Mouse (Mus musculus): ENCODE data around the gene Grip2.

The Grip2 gene

DNA sequence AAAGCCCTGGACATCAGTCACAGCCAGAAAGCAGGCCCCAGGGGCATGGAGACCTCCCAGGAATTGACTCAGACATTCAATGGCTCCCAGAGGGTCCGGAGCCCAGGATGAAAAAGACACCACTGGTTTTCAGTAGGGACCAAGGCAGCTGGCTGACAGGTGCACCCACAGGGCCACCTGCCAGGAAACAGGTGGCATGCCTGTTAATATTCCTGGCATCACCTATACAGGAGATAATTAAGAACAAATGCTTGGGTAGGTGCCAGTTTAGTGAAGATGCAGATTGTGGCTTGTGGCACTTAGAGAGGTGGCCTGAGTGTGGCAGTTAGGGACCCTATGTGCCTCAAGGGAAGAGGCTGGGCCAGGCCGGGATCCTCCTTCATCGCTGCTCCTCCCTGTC, 13.4 kb downstream of the Grip2 start:
- Histone ChIP-seq H3K27me3 (ENCODE audit: control insufficient read depth, insufficient read depth, low read length, poor library complexity, severe bottlenecking) (no peaks in the 10 kb centered on the region), H3K36me3 (ENCODE audit: control insufficient read depth, insufficient read depth, low read length, poor library complexity, severe bottlenecking) (no peaks in the 10 kb centered on the region)
- no peak for DNase-seq (ENCODE audit: low read depth, low spot score)

DNA sequence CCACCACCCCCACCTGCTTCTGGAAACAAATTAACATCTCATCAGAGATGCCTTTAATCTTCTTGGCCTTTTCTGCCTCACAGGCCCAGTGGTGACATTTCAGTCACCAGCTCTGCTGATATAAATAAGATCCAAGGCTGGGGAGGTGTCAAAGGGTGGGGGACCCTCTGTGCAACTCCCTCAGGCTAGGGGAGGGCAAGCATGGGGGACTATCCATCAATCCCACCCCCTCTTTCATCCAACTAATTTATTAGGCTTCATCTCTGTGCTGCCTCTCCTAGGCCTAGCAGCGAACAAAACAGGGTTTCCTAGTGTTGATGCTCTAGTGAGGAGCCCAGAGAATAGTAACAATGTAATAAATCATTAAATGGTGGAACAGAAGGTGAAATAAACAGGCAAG, 17.0 kb downstream of the Grip2 start:
- H3K27me3 ChIP-seq (ENCODE audit: control insufficient read depth, insufficient read depth, low read length, poor library complexity, severe bottlenecking) = no peaks in the 10 kb centered on the region; the same call in 1 of the 2 replicates
- no peak for DNase-seq (ENCODE audit: low read depth, low spot score)
- no peaks in the 10 kb centered on the region for H3K36me3 ChIP-seq (ENCODE audit: control insufficient read depth, insufficient read depth, low read length, poor library complexity, severe bottlenecking)

DNA sequence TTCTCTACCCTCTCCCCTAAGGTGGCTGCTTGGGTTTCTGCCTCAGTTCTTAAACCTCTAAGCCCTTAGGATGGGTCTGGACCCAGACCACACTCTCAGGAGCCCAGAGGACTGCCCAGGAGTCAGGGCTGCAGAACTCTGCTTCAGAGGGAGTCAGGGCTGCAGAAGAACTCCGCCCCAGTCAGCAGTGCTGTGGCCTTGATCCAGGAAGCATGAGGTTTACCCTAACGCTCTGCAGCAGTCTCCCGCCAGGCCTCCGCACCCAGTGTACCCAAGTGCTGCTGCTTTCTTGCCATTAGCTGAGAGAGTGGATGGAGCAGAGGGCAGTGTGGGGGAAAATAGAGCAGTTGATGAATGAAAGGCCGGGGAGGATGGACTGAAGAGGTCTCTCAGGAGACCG, 19.0 kb downstream of the Grip2 start:
- DNase-seq (ENCODE audit: low read depth, low spot score) = no peak
- H3K27me3 ChIP-seq (ENCODE audit: control insufficient read depth, insufficient read depth, low read length, poor library complexity, severe bottlenecking) = no peaks in the 10 kb centered on the region; the same call in 1 of the 2 replicates
- no peaks in the 10 kb centered on the region for H3K36me3 ChIP-seq (ENCODE audit: control insufficient read depth, insufficient read depth, low read length, poor library complexity, severe bottlenecking)

DNA sequence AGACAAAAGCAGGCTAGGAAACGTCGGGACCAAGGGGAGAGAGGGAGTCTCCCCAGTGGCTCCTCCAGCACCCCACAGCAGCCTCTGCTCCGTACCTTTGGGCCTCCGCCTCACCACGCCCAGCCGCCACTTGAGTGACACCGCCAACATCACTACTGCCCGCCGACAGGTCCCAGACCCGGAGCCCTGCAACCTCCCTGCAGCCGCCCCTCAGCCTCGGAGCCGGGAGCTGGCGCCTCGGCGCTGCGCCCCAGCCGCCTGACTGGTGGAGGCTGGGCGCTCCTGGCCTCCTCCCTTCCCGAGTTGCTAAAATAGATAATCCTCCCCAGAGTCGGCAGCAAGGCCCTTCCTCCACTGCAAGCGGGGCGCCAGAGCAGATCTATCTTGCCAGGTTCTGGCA, 19.9 kb downstream of the Grip2 start:
- DNase-seq (ENCODE audit: low read depth, low spot score) = no peak
- H3K27me3 ChIP-seq (ENCODE audit: control insufficient read depth, insufficient read depth, low read length, poor library complexity, severe bottlenecking) = no peaks in the 10 kb centered on the region; the same call in 1 of the 2 replicates
- no peaks in the 10 kb centered on the region for H3K36me3 ChIP-seq (ENCODE audit: control insufficient read depth, insufficient read depth, low read length, poor library complexity, severe bottlenecking)

DNA sequence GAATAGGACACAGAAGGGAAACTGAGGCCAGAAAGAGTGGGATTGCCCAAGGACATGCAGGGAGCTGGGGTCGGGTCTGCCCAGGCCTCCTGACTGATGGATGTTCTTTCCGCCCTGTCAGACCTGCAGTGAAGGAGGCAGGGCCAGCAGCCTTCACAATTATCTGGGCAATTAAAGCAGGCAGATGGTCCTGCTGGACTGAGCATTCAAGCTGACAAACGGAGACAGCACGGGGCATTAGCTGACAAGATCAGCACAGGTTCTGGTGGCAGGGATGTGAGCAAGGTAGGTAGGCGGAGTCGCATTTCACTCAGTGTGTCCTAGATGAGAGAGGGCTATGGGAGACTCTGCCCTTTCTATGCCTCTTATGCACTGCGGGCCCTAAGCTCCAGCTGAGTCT, 22.9 kb downstream of the Grip2 start:
- H3K27me3 ChIP-seq (ENCODE audit: control insufficient read depth, insufficient read depth, low read length, poor library complexity, severe bottlenecking) = no peaks in the 10 kb centered on the region; the same call in 1 of the 2 replicates
- H3K36me3 ChIP-seq (ENCODE audit: control insufficient read depth, insufficient read depth, low read length, poor library complexity, severe bottlenecking) = no peaks in the 10 kb centered on the region
- no peak for DNase-seq (ENCODE audit: low read depth, low spot score)

DNA sequence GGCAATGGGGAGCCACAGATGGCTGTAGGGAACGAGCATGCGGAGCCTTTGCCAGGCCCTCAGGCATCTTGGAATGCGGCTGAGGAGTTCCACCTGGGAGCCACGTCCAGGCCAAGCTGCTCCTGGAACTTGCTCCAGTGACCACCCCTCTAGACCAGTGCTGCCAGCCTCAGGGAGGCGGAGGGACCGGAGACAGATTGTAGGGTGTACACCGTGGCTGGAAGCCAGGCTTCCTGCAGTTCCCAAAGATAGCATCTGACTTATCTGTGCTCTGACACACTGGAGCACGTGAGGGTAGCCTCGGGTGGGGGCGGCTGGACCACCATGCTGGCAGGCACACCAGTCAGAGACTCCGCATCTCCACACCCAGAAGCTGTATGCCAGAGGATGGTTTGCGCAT, 28.6 kb downstream of the Grip2 start:
- Histone ChIP-seq H3K36me3 (ENCODE audit: control insufficient read depth, insufficient read depth, low read length, poor library complexity, severe bottlenecking) (no peaks in the 10 kb centered on the region), H3K27me3 (ENCODE audit: control insufficient read depth, insufficient read depth, low read length, poor library complexity, severe bottlenecking) (no peaks in the 10 kb centered on the region)
- no peak for DNase-seq (ENCODE audit: low read depth, low spot score)

DNA sequence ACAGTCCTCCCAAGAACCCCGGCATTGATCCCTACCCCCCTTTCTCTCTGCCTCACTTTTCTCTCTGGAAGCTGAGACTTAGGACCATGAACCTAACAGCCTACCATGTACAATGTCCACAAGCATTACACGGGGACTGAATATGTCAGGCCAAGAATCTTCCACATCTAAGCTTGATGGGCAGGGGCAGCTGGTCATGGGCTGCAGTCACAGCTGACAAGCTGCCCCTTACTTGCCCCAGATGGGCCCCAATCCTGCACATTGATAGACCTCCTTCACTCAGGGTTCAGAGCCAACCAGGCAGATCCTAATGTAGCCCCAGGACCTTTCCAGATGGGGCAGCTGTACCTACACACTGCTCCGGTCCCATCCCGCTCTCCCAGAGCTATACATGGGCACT, 30.3 kb downstream of the Grip2 start:
- Histone ChIP-seq H3K36me3 (ENCODE audit: control insufficient read depth, insufficient read depth, low read length, poor library complexity, severe bottlenecking) (no peaks in the 10 kb centered on the region), H3K27me3 (ENCODE audit: control insufficient read depth, insufficient read depth, low read length, poor library complexity, severe bottlenecking) (no peaks in the 10 kb centered on the region)
- no peak for DNase-seq (ENCODE audit: low read depth, low spot score)

DNA sequence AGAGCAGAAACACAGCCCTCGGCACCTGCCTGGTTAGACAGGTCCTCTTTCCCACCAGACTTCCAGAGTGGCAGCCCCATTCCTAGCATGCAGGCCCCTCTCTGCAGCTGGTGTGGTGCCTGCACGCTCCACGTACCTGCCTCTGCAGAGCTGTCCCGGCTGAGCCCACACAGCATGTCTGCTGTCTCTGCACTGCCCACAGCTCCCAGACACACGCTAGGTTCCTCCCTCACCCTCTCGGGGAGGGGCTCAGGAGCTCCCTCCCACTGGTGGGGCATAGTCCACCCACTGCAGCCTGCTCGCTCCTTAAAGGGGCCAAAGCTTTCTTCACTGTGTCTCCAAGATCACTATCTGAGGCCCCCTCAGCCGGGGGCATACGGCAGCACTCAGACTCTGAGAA, 31.0 kb downstream of the Grip2 start:
- no peak for DNase-seq (ENCODE audit: low read depth, low spot score)
- H3K27me3 ChIP-seq (ENCODE audit: control insufficient read depth, insufficient read depth, low read length, poor library complexity, severe bottlenecking) = no peaks in the 10 kb centered on the region
- no peaks in the 10 kb centered on the region for H3K36me3 ChIP-seq (ENCODE audit: control insufficient read depth, insufficient read depth, low read length, poor library complexity, severe bottlenecking)

DNA sequence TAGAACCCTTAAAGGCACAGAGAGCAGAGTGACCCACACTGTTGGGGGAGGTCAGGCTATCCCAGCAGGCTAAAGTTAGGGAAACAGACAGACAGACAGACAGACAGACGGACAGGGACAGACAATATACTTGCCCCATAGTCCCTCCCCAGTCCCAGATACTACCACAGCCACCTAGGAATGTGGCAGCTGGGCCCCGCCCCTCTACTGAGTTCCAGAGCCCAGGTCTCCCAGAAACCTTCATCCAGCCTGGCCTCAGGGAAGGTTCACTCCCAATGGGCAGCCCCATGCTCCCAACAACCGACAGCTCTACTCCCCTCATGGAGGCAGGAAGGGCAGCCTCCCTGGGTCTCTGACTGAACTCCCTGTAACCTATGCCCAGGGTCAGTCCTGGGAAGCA, 31.4 kb downstream of the Grip2 start:
- Histone ChIP-seq H3K36me3 (ENCODE audit: control insufficient read depth, insufficient read depth, low read length, poor library complexity, severe bottlenecking) (no peaks in the 10 kb centered on the region), H3K27me3 (ENCODE audit: control insufficient read depth, insufficient read depth, low read length, poor library complexity, severe bottlenecking) (no peaks in the 10 kb centered on the region)
- DNase-seq (ENCODE audit: low read depth, low spot score) = no peak

DNA sequence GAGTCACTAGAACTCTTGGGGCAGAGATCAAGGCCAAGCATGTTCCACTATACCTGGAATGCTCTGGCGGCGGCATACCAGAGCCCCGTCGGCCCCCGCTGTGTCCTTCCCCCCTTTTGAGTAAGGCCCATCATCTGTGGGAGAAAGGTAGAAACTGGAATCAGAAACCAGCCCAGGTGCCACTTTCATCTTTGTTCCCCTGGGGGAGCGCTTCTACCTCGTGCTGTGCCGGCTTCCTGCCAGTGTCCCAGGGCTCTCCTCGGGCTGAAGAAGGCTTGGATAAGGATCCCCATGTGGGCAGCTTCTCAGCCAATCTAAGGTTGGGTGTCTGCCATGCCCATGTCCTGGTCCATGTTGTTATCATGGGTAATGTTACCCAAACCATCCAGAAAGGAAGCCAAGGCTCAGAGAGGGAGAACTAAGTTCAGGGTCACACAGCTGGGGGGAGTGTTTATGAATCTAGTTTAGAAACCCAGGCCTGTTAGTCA, 38.7 kb downstream of the Grip2 start:
- no peak for DNase-seq (ENCODE audit: low read depth, low spot score)
- Histone ChIP-seq H3K27me3 (ENCODE audit: control insufficient read depth, insufficient read depth, low read length, poor library complexity, severe bottlenecking) (no peaks in the 10 kb centered on the region), H3K36me3 (ENCODE audit: control insufficient read depth, insufficient read depth, low read length, poor library complexity, severe bottlenecking) (no peaks in the 10 kb centered on the region)

DNA sequence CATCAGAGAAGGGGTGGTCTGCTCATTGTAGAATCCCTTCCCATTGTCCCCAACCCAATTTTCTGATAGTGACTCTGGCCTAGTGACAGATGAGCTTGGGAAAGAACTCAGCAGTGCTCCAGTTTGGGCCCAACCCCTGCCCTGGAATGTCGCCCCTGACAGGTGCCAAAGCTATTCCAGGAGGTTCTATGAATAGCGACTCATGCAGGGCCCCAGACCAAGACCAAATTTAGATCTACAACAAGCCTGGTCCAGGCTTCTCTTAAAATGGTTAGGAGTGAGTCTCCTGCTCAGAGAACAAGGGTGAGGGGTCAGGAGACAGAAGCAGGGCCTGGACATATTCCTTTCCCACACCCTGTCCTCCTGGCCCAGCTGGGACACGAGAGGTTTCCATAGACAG, 42.0 kb downstream of the Grip2 start:
- no peaks in the 10 kb centered on the region for H3K27me3 ChIP-seq (ENCODE audit: control insufficient read depth, insufficient read depth, low read length, poor library complexity, severe bottlenecking)
- H3K36me3 ChIP-seq (ENCODE audit: control insufficient read depth, insufficient read depth, low read length, poor library complexity, severe bottlenecking) = no peaks in the 10 kb centered on the region
- DNase-seq (ENCODE audit: low read depth, low spot score) = no peak

DNA sequence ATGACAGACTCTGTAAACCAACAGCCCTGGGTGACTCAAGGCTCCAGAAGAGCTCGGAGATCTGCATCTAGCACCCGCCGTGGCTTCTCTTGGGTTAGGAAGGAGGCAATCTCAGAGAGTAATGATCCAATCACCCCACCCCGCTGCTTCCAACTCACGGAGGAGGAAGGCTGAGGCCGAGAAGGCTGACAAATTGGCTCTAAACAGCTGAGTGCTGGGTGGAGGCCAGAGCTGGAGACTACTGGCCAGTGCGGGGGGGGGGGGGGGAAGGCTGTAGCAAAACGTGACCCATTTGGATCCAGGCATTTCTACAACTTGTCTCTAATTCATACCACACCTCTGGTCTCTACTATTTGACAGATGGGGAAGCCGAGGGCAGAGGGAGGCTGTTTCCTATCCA, 47.8 kb downstream of the Grip2 start:
- no peaks in the 10 kb centered on the region for H3K27me3 ChIP-seq (ENCODE audit: control insufficient read depth, insufficient read depth, low read length, poor library complexity, severe bottlenecking)
- no peaks in the 10 kb centered on the region for H3K36me3 ChIP-seq (ENCODE audit: control insufficient read depth, insufficient read depth, low read length, poor library complexity, severe bottlenecking)
- DNase-seq (ENCODE audit: low read depth, low spot score) = no peak

DNA sequence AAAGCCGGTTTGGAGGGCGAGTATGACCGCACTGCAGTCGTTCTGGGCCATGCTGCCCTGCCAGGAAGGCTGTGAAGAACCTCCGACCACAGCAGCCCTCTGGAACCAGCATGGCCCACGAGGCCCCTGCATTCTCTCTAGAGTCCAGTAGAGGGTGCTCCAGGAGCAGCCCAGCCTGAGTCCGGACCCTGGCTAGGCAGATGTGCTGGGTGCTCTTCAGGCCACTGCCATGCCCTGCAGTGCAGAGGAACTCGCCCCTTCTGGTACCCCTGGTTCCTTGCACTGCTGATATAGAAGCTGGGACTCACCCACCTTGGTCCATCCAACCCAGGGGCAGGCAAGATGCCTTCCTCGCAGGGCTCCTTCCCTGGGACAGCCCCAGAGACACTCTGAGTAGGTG, 50.5 kb downstream of the Grip2 start:
- no peaks in the 10 kb centered on the region for H3K27me3 ChIP-seq (ENCODE audit: control insufficient read depth, insufficient read depth, low read length, poor library complexity, severe bottlenecking)
- no peaks in the 10 kb centered on the region for H3K36me3 ChIP-seq (ENCODE audit: control insufficient read depth, insufficient read depth, low read length, poor library complexity, severe bottlenecking)
- peak; percentile 48 for DNase-seq (ENCODE audit: low read depth, low spot score)

DNA sequence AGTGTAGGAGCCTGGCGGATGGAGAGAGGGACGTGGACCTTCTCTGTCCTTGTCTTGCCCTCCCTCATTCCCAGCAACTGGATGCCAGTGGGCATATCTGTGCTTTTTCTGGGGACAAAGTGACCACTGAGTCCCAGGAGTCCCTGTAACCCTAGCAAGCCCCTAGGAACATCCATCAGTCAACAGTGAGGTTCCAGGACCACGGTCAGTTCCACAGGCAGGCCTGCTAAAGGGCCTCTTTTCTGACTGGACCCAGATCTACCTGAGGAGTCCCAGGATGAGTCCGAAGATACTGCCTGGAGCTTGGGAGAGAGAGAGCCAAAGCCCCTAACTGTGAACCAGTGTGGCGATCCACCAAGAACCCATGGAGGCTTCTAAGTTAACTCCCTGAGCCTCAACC, 53.1 kb downstream of the Grip2 start:
- no peaks in the 10 kb centered on the region for H3K27me3 ChIP-seq (ENCODE audit: control insufficient read depth, insufficient read depth, low read length, poor library complexity, severe bottlenecking)
- no peaks in the 10 kb centered on the region for H3K36me3 ChIP-seq (ENCODE audit: control insufficient read depth, insufficient read depth, low read length, poor library complexity, severe bottlenecking)
- DNase-seq (ENCODE audit: low read depth, low spot score) = no peak

DNA sequence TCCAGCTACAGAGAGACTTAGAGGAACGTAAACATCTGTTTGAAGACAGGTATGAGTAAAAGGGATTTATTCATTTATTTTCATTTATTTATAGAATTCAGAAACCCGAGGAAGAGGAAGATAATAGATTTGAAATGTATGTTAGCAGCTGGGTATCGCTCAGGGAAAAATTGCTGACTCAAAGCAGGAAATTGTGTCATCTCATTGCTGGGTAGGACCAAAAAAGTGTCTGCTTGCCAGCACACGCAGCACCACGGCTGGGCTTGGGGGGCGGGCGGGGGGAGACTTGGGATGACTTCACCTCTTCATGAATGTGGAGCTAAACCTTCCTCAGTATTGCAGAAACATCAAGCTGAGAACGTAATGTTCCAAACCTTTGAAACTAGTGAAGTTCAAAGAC, 59.5 kb downstream of the Grip2 start:
- no peak for DNase-seq (ENCODE audit: low read depth, low spot score)
- H3K36me3 ChIP-seq (ENCODE audit: control insufficient read depth, insufficient read depth, low read length, poor library complexity, severe bottlenecking) = no peaks in the 10 kb centered on the region
- H3K27me3 ChIP-seq (ENCODE audit: control insufficient read depth, insufficient read depth, low read length, poor library complexity, severe bottlenecking) = no peaks in the 10 kb centered on the region

DNA sequence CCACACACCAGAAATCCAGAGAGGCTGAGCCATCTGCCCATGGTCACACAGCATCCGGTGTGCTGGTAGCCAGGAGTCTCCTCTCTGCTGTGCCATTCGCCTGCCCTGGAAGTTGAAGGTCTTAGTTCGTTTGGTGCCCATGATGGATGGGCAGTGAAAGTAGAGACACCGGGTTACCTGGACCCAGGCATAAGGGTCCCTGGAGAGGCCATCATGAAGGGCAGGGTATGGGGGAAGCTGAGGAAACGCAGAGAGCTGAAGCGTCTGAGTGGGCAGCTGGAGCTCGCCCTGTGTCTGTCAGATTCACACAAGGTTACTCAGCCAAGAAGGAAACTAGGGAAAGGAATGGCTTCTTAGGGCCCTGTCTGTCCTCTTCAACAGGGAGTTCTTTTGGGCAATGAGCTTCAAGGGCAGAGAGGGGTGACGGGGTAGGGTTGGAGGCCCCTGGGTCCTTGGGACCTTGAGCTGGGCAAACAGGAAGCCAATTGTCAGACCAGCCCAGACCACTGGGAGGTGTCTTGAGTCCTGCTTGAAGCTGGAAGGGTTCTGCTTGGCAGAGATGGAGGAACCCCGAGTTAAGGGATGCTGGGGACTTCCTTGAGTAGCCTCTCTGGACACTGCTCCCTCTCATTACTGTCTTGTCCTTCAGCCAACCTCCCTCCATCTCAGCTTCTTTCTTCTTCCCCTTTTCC, 64.9 kb downstream of the Grip2 start:
- Histone ChIP-seq H3K36me3 (ENCODE audit: control insufficient read depth, insufficient read depth, low read length, poor library complexity, severe bottlenecking) (peaks cover 3% of the 10 kb centered on the region), H3K27me3 (ENCODE audit: control insufficient read depth, insufficient read depth, low read length, poor library complexity, severe bottlenecking) (no peaks in the 10 kb centered on the region)
- DNase-seq (ENCODE audit: low read depth, low spot score) = no peak

All from splenic B cell, adult 2 months (primary cell).